Mouse (Mus musculus) Patski (cell line): ENCODE measurements around the gene Dnah17. TPM values are rescaled to one million over a fixed set of nuclear protein-coding genes. Genes with fewer than 3 reads are reported as not detected.

ENCODE experiments used
- ATAC-seq: fragments of 100-300 bp; one replicate; pipeline ENCODE4 v1.8.0; 2021
- CTCF ChIA-PET: fragments of 350-600 bp; sonication (Branson Sonifier 250); formaldehyde crosslinking; loops from one replicate; lab custom pipeline; 2022; ENCODE audit warnings: inconsistent platforms; lab: Charles Lee
- POLR2A ChIA-PET: fragments of 350-600 bp; sonication (Branson Sonifier 250); formaldehyde crosslinking; loops from one replicate; lab custom pipeline; 2022; ENCODE audit warnings: antibody characterized with exemption, inconsistent platforms; lab: Charles Lee
- DNase-seq: peaks from one replicate; pipeline ENCODE4 v3.0.0-alpha.2; 2011; ENCODE audit warnings: low read depth, low spot score
- H3K27me3 ChIP-seq: fragments of 371-371 bp; one replicate; pipeline ENCODE4 v1.5.1; 2021
- CTCF ChIP-seq: fragments of 100-300 bp; IDR thresholded peaks from one replicate; pipeline ENCODE4 v1.5.1; 2021
- in situ Hi-C: fragments of 300-500 bp; cut with MboI; formaldehyde crosslinking; loops from 3 replicates; pipeline ENCODE4 v1.11.1; 2018; ENCODE audit warnings: low pct_unique_long_range_greater_than_20kb, mixed read lengths
- polyA plus RNA-seq: library from polyadenylated mRNA; unstranded; gene quantifications from one replicate; pipeline ENCODE4 v1.2.3, GENCODE M21; 2021

Dnah17 gene
- polyA plus RNA-seq, 1 experiment from 2014 or later = 0.22 TPM

DNA sequence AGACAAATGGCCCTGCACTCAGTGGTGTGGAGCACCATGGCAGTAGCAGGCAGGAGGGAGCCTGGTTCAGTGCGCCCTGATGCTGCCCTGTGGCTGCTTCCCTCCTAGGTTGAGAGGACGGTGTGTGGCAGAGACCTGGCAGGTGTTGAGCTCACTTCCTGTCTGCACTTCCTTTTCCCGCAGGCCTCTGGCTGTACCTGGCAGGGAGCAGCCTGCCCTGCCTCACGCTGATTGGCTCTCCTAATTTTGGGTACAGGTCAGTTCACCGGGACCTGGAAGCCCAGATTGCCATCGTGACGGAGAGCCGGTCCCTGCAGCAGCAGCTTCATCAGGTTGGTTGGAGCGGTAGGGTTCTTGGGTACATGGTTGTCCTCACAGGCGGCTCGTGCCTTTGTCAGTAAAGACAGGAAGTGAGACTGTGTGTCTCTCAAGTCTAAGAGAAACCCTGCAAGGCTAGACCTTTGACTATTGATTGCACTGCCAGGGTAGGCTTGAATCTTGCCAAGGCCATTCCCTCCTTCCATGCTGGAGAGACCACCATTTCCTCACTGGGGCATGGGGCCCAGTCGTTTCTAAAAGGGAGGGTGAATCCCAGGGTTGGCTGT lies 115.9 kb downstream of the Dnah17 start:
- H3K27me3 ChIP-seq = no peaks in the 10 kb centered on the region
- ChIA-PET POLR2A (interaction anchor here (0.9 to 8.3 kb wide), 3 partner anchors 10 to 46 kb away, joined by 3 to 51 read pairs (median 6); partner anchors contain the start of gene Socs3), CTCF (interaction anchor here (0.9 to 2.0 kb wide), 5 partner anchors 8 to 40 kb away, joined by 3 to 8 read pairs (median 3); no protein-coding TSS in a partner anchor)
- TF ChIP-seq CTCF = no peak
- no peak for DNase-seq
- in situ Hi-C loops = loop anchor here (5.0 kb wide), 1 partner anchor 47 kb away; no protein-coding TSS in a partner anchor
- ATAC-seq = no peak

DNA sequence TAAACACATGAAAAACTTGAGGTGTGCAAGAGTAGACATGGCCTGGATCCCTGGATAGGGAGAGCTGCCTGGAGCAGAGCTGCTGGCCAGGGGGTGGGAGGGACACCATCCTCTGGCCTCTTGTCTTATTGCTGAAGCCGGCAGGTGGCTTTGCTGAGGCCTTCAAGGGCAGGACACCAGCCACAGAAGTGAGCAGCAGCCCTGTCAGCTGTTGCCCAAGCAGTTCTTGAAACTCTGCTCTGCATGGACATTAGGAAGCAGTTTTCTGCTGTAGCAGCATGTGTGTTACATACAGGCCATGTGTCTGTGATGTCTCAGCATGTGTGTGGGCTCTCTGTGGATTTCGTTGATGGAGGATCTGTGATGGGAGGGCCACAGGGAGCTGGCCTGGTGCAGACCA lies 117.1 kb downstream of the Dnah17 start:
- no peak for TF ChIP-seq CTCF
- ChIA-PET POLR2A (interaction anchor here (2.3 to 8.3 kb wide), 2 partner anchors 9 to 45 kb away, joined by 6 to 51 read pairs; partner anchors contain the start of gene Socs3), CTCF (interaction anchor here (1.2 to 2.9 kb wide), 4 partner anchors 9 to 43 kb away, joined by 3 to 18 read pairs (median 4); partner anchors contain the start of gene Socs3)
- ATAC-seq (no peak), DNase-seq (no peak)
- in situ Hi-C loops = loop anchor here (5.0 kb wide), 1 partner anchor 46 kb away; no protein-coding TSS in a partner anchor
- H3K27me3 ChIP-seq = no peaks in the 10 kb centered on the region

GRCm38 (mm10) chr11:118012595-118012994 lies 117.8 kb downstream of the Dnah17 start:
- H3K27me3 ChIP-seq = no peaks in the 10 kb centered on the region
- in situ Hi-C loops = loop anchor here (5.0 kb wide), 1 partner anchor 45 kb away; no protein-coding TSS in a partner anchor
- DNase-seq = no peak
- ChIA-PET CTCF (interaction anchor here (1.0 to 2.9 kb wide), 4 partner anchors 8 to 42 kb away, joined by 3 to 18 read pairs (median 4); partner anchors contain the start of gene Socs3), POLR2A (interaction anchor here (2.3 to 8.3 kb wide), 3 partner anchors 8 to 44 kb away, joined by 6 to 51 read pairs (median 11); partner anchors contain the start of gene Socs3)
- TF ChIP-seq CTCF = no peak
- peak; percentile 40 for ATAC-seq

DNA sequence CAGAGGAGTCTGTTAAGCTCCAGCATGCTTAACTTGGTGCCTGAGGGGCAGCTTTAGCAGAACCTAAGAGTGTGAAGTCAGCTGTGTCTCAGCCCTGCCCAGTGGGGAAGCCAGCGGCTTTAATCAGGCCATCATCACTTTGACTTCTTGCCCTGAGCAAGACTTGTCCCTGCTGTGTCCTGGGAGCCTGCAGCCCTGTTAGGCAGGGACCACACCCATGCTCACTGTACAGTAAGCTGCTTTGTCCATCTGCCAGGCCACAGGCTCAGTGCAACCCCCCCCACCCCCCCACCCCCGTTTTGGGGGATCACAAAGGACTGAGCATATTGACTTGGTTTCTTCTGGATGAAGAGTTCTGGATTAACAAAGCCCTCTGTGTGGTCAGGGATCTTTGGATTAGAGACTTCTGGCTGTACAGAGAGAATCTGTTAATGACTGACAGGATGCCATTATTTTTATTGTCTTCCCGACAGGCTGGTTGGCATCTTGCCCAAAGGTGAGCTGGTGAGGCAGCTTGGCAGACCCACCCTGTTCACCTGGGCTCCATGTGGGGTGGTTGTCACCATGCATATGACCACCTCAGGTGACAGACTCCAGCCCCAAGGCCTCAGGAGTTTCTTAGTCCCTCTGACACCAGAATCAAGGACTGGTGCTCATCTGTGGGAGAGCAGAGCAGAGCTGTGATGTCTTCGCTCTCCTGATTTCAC lies 120.4 kb downstream of the Dnah17 start:
- POLR2A ChIA-PET = interaction anchor here (0.6 to 8.3 kb wide), 9 partner anchors 13 to 131 kb away, joined by 3 to 51 read pairs (median 7); partner anchors contain the start of gene Socs3
- CTCF ChIA-PET = interaction anchor here (0.7 to 3.4 kb wide), 11 partner anchors 8 to 60 kb away, joined by 3 to 11 read pairs (median 4); partner anchors contain the start of genes Pgs1 and Socs3
- no peak for TF ChIP-seq CTCF
- DNase-seq (no peak), ATAC-seq (peak; percentile 24)
- in situ Hi-C loops = loop anchor here (5.0 kb wide), 1 partner anchor 43 kb away; no protein-coding TSS in a partner anchor
- no peaks in the 10 kb centered on the region for H3K27me3 ChIP-seq

- CTCF ChIA-PET = interaction anchor here (1.0 to 3.4 kb wide), 8 partner anchors 12 to 59 kb away, joined by 3 to 11 read pairs (median 4); partner anchors contain the start of gene Socs3
- no peaks in the 10 kb centered on the region for H3K27me3 ChIP-seq
- POLR2A ChIA-PET = interaction anchor here (1.1 to 8.3 kb wide), 5 partner anchors 14 to 71 kb away, joined by 3 to 51 read pairs (median 5); partner anchors contain the start of gene Socs3
Observed at GRCm38 (mm10) chr11:118008843-118009242, 121.6 kb downstream of the Dnah17 start.

DNA sequence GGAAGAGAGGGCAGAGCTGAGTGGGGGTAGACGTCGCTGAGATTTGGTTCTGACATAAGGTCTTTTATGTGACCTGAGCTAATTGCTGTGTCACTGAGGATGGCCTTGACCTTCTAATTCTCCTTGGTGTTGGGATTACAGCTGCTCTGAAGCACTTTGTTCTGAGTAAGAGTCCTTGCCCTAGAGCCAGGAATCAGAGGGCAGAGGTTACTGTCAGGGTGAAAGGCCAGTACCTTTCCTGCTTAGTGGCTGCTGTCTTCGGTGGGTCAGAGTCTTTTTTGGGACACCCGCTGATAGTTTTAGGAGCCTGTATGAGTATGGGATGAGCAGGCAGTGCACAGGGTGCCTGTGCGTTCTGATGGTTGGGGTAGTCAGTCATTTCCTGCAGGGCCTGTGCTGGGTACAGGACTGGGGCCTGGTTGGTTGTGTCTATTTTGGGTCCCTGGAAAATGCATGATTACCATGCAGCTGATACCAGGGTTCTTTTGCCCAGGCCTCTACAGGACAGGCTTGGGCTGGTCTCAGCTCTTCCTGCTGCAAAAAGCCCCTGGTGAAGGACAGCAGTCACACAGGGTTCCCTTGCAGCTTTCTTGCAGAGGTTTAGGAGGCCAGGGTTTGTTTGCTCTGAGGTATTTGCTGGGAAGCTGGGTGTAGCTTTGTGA lies 122.2 kb downstream of the Dnah17 start:
- in situ Hi-C loops = no loop called here
- TF ChIP-seq CTCF = no peak
- DNase-seq = no peak
- no peaks in the 10 kb centered on the region for H3K27me3 ChIP-seq
- ChIA-PET POLR2A (interaction anchor here (1.1 to 8.3 kb wide), 5 partner anchors 14 to 70 kb away, joined by 3 to 51 read pairs (median 5); partner anchors contain the start of gene Socs3), CTCF (interaction anchor here (1.4 to 3.4 kb wide), 5 partner anchors 13 to 58 kb away, joined by 3 to 11 read pairs (median 4); partner anchors contain the start of gene Socs3)
- ATAC-seq = no peak

More at GRCm38 (mm10) chr11:118008843-118009242, 121.6 kb downstream of the Dnah17 start:
- no peak for TF ChIP-seq CTCF
- ATAC-seq (no peak), DNase-seq (no peak)
- in situ Hi-C loops = no loop called here

DNA sequence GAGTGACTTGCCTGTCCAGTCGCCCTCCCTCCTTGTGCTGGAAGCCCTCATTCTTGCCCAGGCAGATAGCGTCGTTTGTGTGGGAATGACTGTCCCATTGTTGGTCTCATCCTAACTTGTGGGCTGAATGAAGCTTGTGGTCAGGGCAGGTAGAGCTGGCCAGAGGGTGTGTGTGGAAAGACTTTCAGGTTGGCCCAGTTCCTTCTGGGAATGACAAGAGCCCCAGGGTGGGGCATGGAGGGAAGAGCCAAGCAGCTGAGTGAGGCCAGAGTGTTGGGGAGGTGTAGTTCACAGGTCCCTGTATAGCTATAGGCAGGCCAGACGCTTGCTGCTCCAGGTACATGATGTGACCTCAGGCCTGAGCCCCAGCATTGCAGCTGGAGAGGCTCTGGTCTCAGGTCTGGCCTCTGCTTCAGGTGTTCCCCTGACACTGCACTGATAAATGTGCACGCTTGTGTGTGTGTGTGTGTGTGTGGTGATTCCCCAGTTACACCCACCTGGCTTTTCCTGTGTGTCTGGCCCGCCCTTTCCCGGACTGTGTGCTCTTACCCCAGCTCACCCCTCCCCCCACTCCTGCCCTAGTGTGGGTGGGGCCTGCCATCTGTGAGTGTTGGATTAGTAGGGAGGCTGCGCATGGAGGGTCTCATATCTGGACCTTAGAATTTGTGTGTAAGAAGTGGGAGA lies 122.8 kb downstream of the Dnah17 start:
- in situ Hi-C loops = no loop called here
- no peak for TF ChIP-seq CTCF
- H3K27me3 ChIP-seq = no peaks in the 10 kb centered on the region
- DNase-seq (no peak), ATAC-seq (no peak)
- CTCF ChIA-PET = interaction anchor here (0.7 to 3.4 kb wide), 4 partner anchors 13 to 358 kb away, joined by 3 to 11 read pairs (median 7); partner anchors contain the start of gene Socs3
- POLR2A ChIA-PET = interaction anchor here (1.2 to 8.3 kb wide), 3 partner anchors 13 to 39 kb away, joined by 3 to 51 read pairs (median 5); partner anchors contain the start of gene Socs3

DNA sequence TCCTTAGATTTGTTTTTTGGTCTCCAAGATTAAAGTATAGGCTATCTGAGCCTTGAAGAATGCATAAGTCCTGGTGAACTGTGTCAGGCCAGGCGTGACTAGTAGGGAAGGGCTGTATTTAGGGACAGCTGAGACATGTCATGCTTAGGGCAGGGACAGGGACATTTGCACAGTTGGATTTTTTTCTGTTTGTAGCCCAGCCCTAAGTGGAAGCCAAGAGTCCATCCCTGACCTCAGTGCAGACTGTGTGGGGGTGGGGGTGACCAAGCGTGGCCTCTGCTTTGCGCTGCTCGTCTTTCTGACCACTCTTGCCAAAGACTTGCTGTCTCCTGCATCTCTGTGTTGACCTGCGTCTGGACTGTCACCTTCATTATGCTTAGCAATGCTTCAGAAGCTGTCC lies 126.2 kb downstream of the Dnah17 start:
- ATAC-seq = no peak
- in situ Hi-C loops = no loop called here
- CTCF ChIA-PET = interaction anchor here (1.0 to 1.3 kb wide), 3 partner anchors 8 to 30 kb away, joined by 3 read pairs; no protein-coding TSS in a partner anchor
- POLR2A ChIA-PET = interaction anchor here (1.2 to 2.5 kb wide), 6 partner anchors 10 to 36 kb away, joined by 3 to 16 read pairs (median 6); partner anchors contain the start of genes Pgs1 and Socs3
- no peak for DNase-seq
- no peaks in the 10 kb centered on the region for H3K27me3 ChIP-seq
- no peak for TF ChIP-seq CTCF
